Mouse (Mus musculus) inflammation-experienced regulatory T-cells, adult 6 months (primary cell): Measurements from ENCODE around the gene Sars2. TPM values are rescaled to one million over a fixed set of nuclear protein-coding genes. Genes with fewer than 3 reads are reported as not detected.
A peak's percentile ranks its signal among the peaks of the same experiment; 100 is the strongest.

Source experiments
- ATAC-seq: one replicate; pipeline ENCODE4 v1.8.0; 2017
- polyA plus RNA-seq, 3 experiments: library from polyadenylated mRNA; unstranded; fragments of 100-300 nt; shearing (Covaris generic); gene quantifications; one replicate each; pipeline ENCODE4 v1.2.1; 2017

Gene Sars2
- polyA plus RNA-seq, 3 experiments from 2014 or later, result 9.1 to 13.2 (median 10.8) TPM

- ATAC-seq, result no peak
These were observed 14.0 kb upstream of the Sars2 start for GRCm38 (mm10) chr7:28727649-28728340.

GRCm38 (mm10) chr7:28732341-28733142 lies 9.2 kb upstream of the Sars2 start:
- peak; percentile 63 for ATAC-seq

- no peak for ATAC-seq
These were observed 8.6 kb upstream of the Sars2 start for GRCm38 (mm10) chr7:28733211-28733610.

GRCm38 (mm10) chr7:28735701-28736100 lies 6.1 kb upstream of the Sars2 start:
- ATAC-seq, result no peak

GRCm38 (mm10) chr7:28739829-28740228 lies 2.0 kb upstream of the Sars2 start:
- ATAC-seq, result no peak

GRCm38 (mm10) chr7:28740949-28741348 lies 843 bp upstream of the Sars2 start:
- no peak for ATAC-seq

GRCm38 (mm10) chr7:28741368-28741708 lies 454 bp upstream of the Sars2 start:
- ATAC-seq, result peak; percentile 19

- no peak for ATAC-seq
These were observed 8.1 kb downstream of the Sars2 start for GRCm38 (mm10) chr7:28749935-28750334.

GRCm38 (mm10) chr7:28756079-28756478 lies 14.3 kb downstream of the Sars2 start, which contains the start of gene Ccer2:
Gene Ccer2 (plus strand): TSS chr7:28756174.
- no peak for ATAC-seq

- no peak for ATAC-seq
These were observed 16.8 kb downstream of the Sars2 start for GRCm38 (mm10) chr7:28758623-28759022.

- ATAC-seq, result no peak
These were observed 20.1 kb downstream of the Sars2 start for GRCm38 (mm10) chr7:28761907-28762306.

GRCm38 (mm10) chr7:28765211-28765610 lies 23.4 kb downstream of the Sars2 start:
- ATAC-seq, result no peak

GRCm38 (mm10) chr7:28766173-28766879 lies 24.5 kb downstream of the Sars2 start, which contains the start of gene Sirt2:
Gene Sirt2 (plus strand): TSS chr7:28766735.
- ATAC-seq, result peak; percentile 95

- no peak for ATAC-seq
These were observed 25.1 kb downstream of the Sars2 start for GRCm38 (mm10) chr7:28766910-28767309.

GRCm38 (mm10) chr7:28767462-28767965 lies 25.7 kb downstream of the Sars2 start, which contains the start of gene Nfkbib:
Gene Nfkbib (minus strand): TSS chr7:28767512.
- no peak for ATAC-seq

- ATAC-seq, result no peak
These were observed 27.7 kb downstream of the Sars2 start for GRCm38 (mm10) chr7:28769414-28769958.

- no peak for ATAC-seq
These were observed 28.5 kb downstream of the Sars2 start for GRCm38 (mm10) chr7:28770309-28770708.

GRCm38 (mm10) chr7:28771867-28772266 lies 30.1 kb downstream of the Sars2 start:
- ATAC-seq, result no peak

- no peak for ATAC-seq
These were observed 31.4 kb downstream of the Sars2 start for GRCm38 (mm10) chr7:28773163-28773562.

GRCm38 (mm10) chr7:28774164-28774563 lies 32.4 kb downstream of the Sars2 start:
- no peak for ATAC-seq

- no peak for ATAC-seq
These were observed 33.3 kb downstream of the Sars2 start for GRCm38 (mm10) chr7:28775129-28775528.

GRCm38 (mm10) chr7:28778825-28779224 lies 37.0 kb downstream of the Sars2 start:
- no peak for ATAC-seq
